Mouse (Mus musculus): ENCODE data around the gene St6galnac3.

DNA sequence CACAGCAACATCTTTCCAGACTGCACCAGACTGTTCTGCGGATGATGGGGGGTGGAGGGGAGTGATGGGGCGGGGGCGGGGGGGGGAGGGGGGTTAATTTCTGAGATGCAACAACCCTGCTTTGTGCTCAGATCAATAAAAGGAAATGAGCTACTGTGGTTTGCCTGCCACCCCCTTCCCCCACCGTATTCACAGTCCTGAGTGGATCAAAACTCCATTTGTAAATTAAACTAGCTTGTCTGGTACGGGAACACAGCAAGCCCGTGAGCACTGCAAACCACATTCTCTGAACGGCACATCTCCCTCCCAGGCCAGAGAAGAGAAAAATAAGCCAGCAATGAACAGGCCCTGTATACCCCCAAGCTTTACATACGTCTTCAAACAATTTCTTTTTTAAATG, 76.3 kb downstream of the St6galnac3 start:
- TF ChIP-seq POLR2A (IDR thresholded peaks at IDR 0.05; ENCODE audit: borderline replicate concordance, control insufficient read depth, low read depth, low read length) (no peak), CTCF (IDR thresholded peaks at IDR 0.05; ENCODE audit: control insufficient read depth, insufficient read depth, low read length) (no peak)

Measured in bone marrow, adult 2 months (tissue).